Mouse (Mus musculus) stomach, postnatal 0 days (tissue): ENCODE results near the gene Slc5a4b.

ENCODE experiments used
- CTCF ChIP-seq: IDR thresholded peaks from 2 replicates; pipeline ENCODE4 v1.5.1; 2016; ENCODE audit warnings: antibody characterized with exemption, low read depth, mild to moderate bottlenecking, moderate library complexity
- EP300 ChIP-seq: optimal IDR thresholded peaks from 2 replicates; pipeline ENCODE3; 2016; ENCODE audit warnings: antibody characterized with exemption

DNA sequence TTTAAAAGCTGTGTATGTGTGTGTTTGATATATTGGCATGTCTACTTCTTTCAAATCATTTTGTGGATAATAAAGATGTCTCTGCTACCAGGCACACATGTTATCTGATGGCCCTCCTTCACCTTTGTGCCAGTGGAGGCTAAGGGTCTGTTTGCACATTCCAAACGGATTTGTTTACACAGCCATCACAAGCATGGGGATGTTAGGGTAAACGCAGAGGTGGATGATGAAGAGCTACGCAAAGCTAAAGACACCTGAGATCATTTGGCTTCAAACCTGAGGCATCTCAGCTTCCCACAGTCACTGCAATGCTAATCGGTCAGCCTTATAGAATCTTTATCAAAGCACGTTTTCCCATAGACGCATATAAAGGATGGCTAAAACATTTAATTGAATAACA, 61.8 kb downstream of the Slc5a4b start:
- no peak for TF ChIP-seq CTCF
- TF ChIP-seq EP300 = no peak
